Mouse (Mus musculus) liver, adult 2 months (tissue): ENCODE measurements around the gene Arhgef3.

Source experiments
- CTCF ChIP-seq: fragments of 200-500 bp; IDR thresholded peaks from 2 replicates; pipeline ENCODE4 v1.5.1; 2011; ENCODE audit warnings: low read depth, low read length, control low read depth
- POLR2A ChIP-seq: fragments of 200-500 bp; IDR thresholded peaks from 2 replicates; pipeline ENCODE4 v1.6.1; 2011; ENCODE audit warnings: low read length, control low read depth; ENCODE audit not compliant: insufficient read depth; ENCODE audit errors: extremely low read depth

GRCm38 (mm10) chr14:27396424-27396823 is 281.7 kb downstream of the Arhgef3 start:
- no peak for TF ChIP-seq POLR2A
- TF ChIP-seq CTCF, result no peak
